8 mouse cellular contexts compared by ENCODE assay signal in the genomic region with DNA sequence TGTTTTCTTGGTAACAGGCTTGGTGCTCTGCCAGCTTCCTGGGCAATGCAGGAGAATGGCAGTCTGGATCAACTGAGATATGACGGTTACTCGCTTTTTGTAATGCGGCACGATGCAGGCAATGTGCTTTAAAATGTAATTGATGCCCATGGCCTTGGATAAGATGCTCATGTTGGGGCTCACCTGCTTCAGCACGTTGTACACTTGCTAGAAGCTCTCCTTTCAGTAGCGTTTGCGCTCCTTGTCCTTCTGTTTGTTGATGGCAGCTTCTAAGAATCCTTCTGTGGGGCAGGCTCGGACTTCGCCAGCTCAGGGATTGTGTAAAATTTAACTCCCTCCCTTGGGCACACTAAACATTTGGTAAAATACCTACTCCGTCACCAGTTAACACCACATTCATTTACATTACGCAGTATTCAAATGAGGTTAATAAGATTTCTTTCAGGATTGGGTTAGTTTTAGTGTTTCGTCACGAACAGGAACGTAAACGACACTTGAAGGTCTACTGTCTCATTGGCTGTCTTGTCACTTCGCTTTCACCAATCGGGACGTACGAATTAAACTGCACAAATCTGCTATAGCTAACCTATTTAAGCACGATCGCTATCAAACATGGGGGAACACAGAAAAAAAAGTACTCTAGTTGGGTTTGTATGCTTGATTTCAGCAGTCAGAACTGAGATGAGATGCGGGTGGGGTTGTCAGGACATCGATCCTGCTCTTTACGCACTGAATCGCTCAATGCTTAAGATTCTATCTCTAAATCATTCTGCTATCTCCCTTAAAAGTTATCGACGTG. TPM values are rescaled to one million over a fixed set of nuclear protein-coding genes. Genes with fewer than 3 reads are reported as not detected.
DNase-seq lines count a peak whose midpoint lies in the region; ATAC-seq and TF ChIP-seq lines count a peak whose summit lies in the region.

TSS of gene Hist1h2be (minus strand) at position 392 of the 799 bp plus-strand sequence.

- H3K4me3 ChIP-seq in heart, embryonic 11.5 days (ENCODE audit: low read depth, low read length): peak within 1 kb of the TSS; percentile 76
- peak within 1 kb of the TSS; percentile 73 for H3K4me3 ChIP-seq in kidney, embryonic 15.5 days (replicated peaks)
- peak within 1 kb of the TSS; percentile 59 for H3K4me3 ChIP-seq in limb, embryonic 15.5 days
- H3K4me3 ChIP-seq in midbrain, postnatal 0 days (ENCODE audit: low read depth, low read length): peak within 1 kb of the TSS; percentile 52

- peaks cover 4% of the 10 kb centered on the region; the same call in 1 of the 2 replicates for H3K4me1 ChIP-seq in heart, embryonic 11.5 days (ENCODE audit: control insufficient read depth, insufficient read depth, low read length)
- peaks cover 17% of the 10 kb centered on the region for H3K4me1 ChIP-seq in kidney, embryonic 15.5 days
- peaks cover 6% of the 10 kb centered on the region; the same call in 1 of the 2 replicates for H3K4me1 ChIP-seq in limb, embryonic 15.5 days
- no peaks in the 10 kb centered on the region for H3K4me1 ChIP-seq in midbrain, postnatal 0 days (ENCODE audit: insufficient read depth, low read length)

- no peak for TF ChIP-seq CTCF in midbrain, postnatal 0 days (IDR thresholded peaks at IDR 0.05)

- peak; percentile 75 for ATAC-seq in erythroid progenitor cell, adult 5-6 weeks (replicated peaks; ENCODE audit: low FRiP score, poor library complexity, severe bottlenecking)
- peak; percentile 70 for ATAC-seq in heart, embryonic 11.5 days (replicated peaks; ENCODE audit: insufficient number of reproducible peaks, low FRiP score, low TSS enrichment)
- ATAC-seq in kidney, embryonic 15.5 days (replicated peaks; ENCODE audit: low FRiP score): peak; percentile 88
- peak; percentile 87 for ATAC-seq in limb, embryonic 15.5 days (ENCODE audit: insufficient number of reproducible peaks, low FRiP score, low TSS enrichment, low read depth)
- ATAC-seq in midbrain, postnatal 0 days (ENCODE audit: low FRiP score): peak; percentile 86

- WGBS in heart, embryonic 11.5 days (ENCODE audit: insufficient replicate concordance): under 1% methylated on average over 27 of the region's 27 CpGs
- under 1% methylated on average over 27 of the region's 27 CpGs for WGBS in kidney, embryonic 15.5 days
- under 1% methylated on average over 27 of the region's 27 CpGs for WGBS in limb, embryonic 15.5 days
- under 1% methylated on average over 27 of the region's 27 CpGs for WGBS in midbrain, postnatal 0 days

- no peaks in the 10 kb centered on the region for H3K36me3 ChIP-seq in heart, embryonic 11.5 days (ENCODE audit: control insufficient read depth, insufficient read depth, low read length)
- no peaks in the 10 kb centered on the region for H3K36me3 ChIP-seq in kidney, embryonic 15.5 days
- no peaks in the 10 kb centered on the region for H3K36me3 ChIP-seq in limb, embryonic 15.5 days
- H3K36me3 ChIP-seq in midbrain, postnatal 0 days (ENCODE audit: insufficient read depth, low read length): no peaks in the 10 kb centered on the region

- H3K27ac ChIP-seq in heart, embryonic 11.5 days (ENCODE audit: low read depth, low read length): peak within 1 kb of the TSS; percentile 96
- H3K27ac ChIP-seq in kidney, embryonic 15.5 days: peak within 1 kb of the TSS; percentile 99
- peak within 1 kb of the TSS; percentile 98 for H3K27ac ChIP-seq in limb, embryonic 15.5 days
- H3K27ac ChIP-seq in midbrain, postnatal 0 days (ENCODE audit: low read depth, low read length): peak within 1 kb of the TSS; percentile 90

- H3K4me2 ChIP-seq in heart, embryonic 11.5 days: peak within 1 kb of the TSS; percentile 98
- peak within 1 kb of the TSS; percentile 84 for H3K4me2 ChIP-seq in kidney, embryonic 15.5 days
- H3K4me2 ChIP-seq in limb, embryonic 15.5 days: peak within 1 kb of the TSS; percentile 86
- peak within 1 kb of the TSS; percentile 81 for H3K4me2 ChIP-seq in midbrain, postnatal 0 days (ENCODE audit: low read depth, low read length, poor library complexity, severe bottlenecking)

- no peaks in the 10 kb centered on the region for H3K27me3 ChIP-seq in heart, embryonic 11.5 days (ENCODE audit: control insufficient read depth, insufficient read depth, low read length)
- H3K27me3 ChIP-seq in kidney, embryonic 15.5 days: no peaks in the 10 kb centered on the region
- H3K27me3 ChIP-seq in limb, embryonic 15.5 days: no peaks in the 10 kb centered on the region
- H3K27me3 ChIP-seq in midbrain, postnatal 0 days (ENCODE audit: insufficient read depth, low read length): no peaks in the 10 kb centered on the region

- H3K9me3 ChIP-seq in heart, embryonic 11.5 days (replicated peaks; ENCODE audit: control insufficient read depth, low read length): no peaks in the 10 kb centered on the region
- no peaks in the 10 kb centered on the region for H3K9me3 ChIP-seq in kidney, embryonic 15.5 days (replicated peaks)
- H3K9me3 ChIP-seq in limb, embryonic 15.5 days: no peaks in the 10 kb centered on the region
- H3K9me3 ChIP-seq in midbrain, postnatal 0 days (ENCODE audit: low read length): no peaks in the 10 kb centered on the region

- DNase-seq in CD4-positive, CD25-positive, alpha-beta regulatory T cell, adult 2 months (ENCODE audit: low read depth, low spot score): peak; percentile 92
- peak; percentile 94 for DNase-seq in brain, embryonic 18.5 days (ENCODE audit: low read depth, low spot score)
- DNase-seq in midbrain, postnatal 0 days (ENCODE audit: low spot score): peak; percentile 97
- DNase-seq in spleen, postnatal 10 days (ENCODE audit: low spot score in 2 of 2): peak; percentile 78 to 83

- H3K9ac ChIP-seq in heart, embryonic 11.5 days (ENCODE audit: low read depth, low read length): peak within 1 kb of the TSS; percentile 96
- peak within 1 kb of the TSS; percentile 94 for H3K9ac ChIP-seq in kidney, embryonic 15.5 days
- peak within 1 kb of the TSS; percentile 84 for H3K9ac ChIP-seq in limb, embryonic 15.5 days
- peak within 1 kb of the TSS; percentile 58 for H3K9ac ChIP-seq in midbrain, postnatal 0 days (replicated peaks; ENCODE audit: low read length, poor library complexity, severe bottlenecking)

RNA-seq across cellular contexts. Expression of gene Hist1h2be, which starts in this region (rescaled TPM):
- total RNA-seq in erythroid progenitor cell, adult 5-6 weeks (2015; ENCODE audit: low replicate concordance): 39.8 and 50.1 TPM in 2 replicates
- 202 and 281 TPM in 2 replicates for total RNA-seq in erythroid progenitor cell, adult 5-6 weeks (2017; ENCODE audit: low replicate concordance)
- 1.5 and 2.4 TPM in 2 replicates for polyA plus RNA-seq in heart, embryonic 11.5 days (2014; fragmentation: Nextera tagmentation; extraction: Ambion mirVana)
- polyA plus RNA-seq in kidney, embryonic 15.5 days (2015; fragmentation: Nextera tagmentation; extraction: Ambion mirVana): 3.1 and 3.7 TPM in 2 replicates
- 1.9 and 2.1 TPM in 2 replicates for polyA plus RNA-seq in limb, embryonic 15.5 days (2015; fragmentation: Nextera tagmentation; extraction: Ambion mirVana)
- 75.1 and 75.2 TPM in 2 replicates for total RNA-seq in midbrain, postnatal 0 days (2014; rRNA removed)
- polyA plus RNA-seq in midbrain, postnatal 0 days (2015; fragmentation: Nextera tagmentation; extraction: Ambion mirVana): 0.32 and 0.33 TPM in 2 replicates

Comparison
In these comparisons a context has a peak if more than half of its experiments do, and no peak if none do; other contexts are left out.
1. Peak in every context shown above with its lines: DNase-seq, ATAC-seq, H3K4me3 ChIP-seq and H3K27ac ChIP-seq.